Mouse (Mus musculus): ENCODE results near the gene Krtap5-4.
"Not testable (repeated sequence)": the region's sequence is repeated elsewhere in the genome, so short reads cannot be mapped to it uniquely, and the experiment has no call there.

Gene Krtap5-4

DNA sequence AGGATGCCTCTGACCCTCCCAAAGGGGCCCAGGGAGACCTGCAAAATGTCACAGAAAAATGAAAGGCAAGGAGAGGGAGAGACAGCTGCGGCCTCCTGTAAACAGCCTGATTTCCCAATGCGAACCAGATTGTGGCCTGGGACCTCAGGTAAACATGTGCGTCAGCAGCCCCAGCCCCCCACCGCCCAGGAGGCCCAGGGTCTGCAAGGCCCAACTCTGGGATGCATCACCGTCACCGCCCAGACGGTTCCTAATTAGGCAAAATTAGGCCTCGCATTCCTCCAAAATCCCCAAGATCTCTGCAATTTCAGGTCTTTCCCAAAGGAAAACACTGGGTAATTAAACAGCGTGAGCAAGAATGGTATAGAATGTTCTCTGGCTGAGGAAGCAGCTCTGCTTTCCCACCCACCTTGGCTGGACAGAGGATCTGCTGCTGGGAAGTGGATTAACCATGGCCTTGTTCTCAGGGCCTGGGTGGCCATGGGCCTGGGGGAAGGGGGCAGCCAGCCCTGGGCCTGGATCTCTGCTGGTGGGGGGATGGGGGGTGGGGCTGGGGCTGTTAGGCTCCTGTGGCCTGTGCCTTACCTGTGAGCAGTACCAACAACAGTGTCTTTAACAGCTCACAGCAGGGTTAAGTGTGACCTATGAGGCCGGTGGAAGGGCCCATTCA, 18.4 kb downstream of the Krtap5-4 start:
- not testable (repeated sequence) for DNase-seq (ENCODE audit: low spot score in 2 of 2)

DNA sequence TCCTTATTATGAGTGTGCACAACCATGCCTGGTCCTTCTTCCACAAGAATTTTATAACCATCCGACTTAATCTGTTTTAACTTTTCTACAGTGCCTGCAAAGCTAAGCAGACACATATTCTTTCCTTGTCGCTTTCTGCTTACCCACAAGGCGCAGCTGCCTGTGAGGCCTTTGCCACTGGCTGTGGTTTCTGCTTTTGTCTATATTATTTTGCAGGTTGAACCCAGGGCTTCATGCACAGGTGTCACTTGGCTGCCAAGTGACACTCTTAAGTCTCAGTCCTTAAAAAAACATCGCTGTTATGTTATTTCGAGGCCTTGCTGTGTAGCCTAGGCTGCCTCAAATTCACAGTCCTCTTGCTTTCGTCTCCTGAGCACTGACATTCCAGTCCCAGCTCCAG, 19.3 kb downstream of the Krtap5-4 start:
- no peak for DNase-seq (ENCODE audit: low spot score in 2 of 2)

DNA sequence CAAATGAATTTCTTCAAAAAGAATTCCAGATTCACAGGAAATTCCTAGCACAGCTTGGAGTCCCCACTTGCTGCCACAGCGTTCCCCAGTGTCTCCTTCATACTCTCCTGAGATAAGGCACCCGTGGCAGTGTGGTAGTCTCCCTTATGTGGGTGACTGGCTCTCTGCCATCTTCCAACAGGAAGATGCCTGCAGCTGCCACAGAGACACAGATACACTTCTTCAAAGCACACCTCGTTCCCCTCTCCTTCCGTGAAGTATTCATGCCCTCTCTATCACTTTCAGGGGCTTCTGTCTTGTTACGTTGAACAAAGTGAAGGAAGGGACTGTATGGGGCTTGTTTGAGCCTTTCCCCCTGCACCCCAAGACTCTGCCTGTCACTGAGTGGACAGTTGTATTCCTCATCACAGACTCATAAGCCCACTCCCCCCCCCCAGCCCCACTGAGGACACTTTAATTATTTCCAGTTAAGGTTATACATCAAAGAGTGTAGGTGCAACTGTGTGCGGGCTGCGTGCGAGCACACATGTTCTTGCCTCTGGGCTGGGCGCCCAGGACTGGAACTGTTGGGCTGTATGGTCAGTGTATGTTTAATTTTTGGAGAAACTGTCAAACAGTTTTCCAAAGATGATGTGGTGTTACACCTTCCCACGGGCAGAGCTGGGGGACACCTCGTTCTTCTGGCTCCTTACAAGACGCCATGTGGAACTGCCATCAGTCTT, 20.2 kb downstream of the Krtap5-4 start:
- no peak for DNase-seq (ENCODE audit: low spot score in 2 of 2)

DNA sequence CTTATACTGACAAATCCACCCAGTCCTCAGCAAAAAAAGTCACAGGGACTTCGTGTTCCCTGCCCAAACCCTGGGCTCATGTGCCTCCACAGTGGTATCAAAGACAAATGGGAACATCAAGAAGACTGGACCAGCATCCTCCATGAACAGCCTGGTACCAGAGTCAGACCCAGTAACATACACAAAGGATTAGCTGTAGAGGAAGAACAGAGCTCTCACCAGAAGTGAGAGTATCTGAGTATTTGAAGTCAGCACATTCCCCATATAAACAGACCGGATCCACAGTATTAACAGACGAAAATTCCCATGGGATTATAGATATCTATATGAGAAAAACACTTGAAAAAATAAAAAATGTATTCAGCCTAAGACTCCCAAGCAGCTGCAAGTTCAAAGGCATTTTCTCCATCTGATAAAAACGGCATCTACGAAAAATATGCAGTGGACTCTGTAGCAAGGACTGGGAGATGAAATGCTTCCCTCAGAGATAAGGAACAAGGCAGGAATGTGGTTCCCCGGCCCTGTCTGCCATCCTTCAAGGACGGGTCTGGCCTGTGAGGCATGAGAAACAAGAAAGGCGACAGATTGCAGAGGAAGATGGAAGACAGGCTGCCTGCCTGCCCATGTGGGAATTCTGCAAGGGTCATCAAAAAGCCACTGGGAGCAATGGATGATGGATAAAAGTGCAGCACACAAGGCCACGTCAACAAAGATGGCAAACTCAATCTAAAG, 23.5 kb downstream of the Krtap5-4 start:
- no peak for DNase-seq (ENCODE audit: low spot score in 2 of 2)

DNA sequence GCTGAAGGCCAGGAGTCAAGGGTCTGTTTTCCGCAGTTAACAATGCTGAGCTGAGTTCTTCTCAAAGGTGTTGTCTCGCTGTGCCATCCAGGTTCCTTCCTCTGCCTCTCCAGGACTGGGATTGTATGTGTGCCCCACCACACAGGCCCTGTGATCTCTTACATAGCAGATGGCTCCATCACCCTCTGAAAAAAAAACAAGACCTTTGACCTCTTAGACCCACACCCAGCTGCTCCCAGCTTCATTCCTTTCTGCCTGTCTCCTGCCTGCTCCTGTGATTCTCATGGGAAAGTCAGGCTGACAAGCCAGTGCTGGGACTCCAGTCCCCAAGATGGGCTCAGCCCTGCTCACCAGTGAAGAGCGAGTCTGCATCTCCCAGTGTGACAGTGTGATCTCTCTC, 25.2 kb downstream of the Krtap5-4 start:
- DNase-seq (ENCODE audit: low spot score in 2 of 2) = no peak

DNA sequence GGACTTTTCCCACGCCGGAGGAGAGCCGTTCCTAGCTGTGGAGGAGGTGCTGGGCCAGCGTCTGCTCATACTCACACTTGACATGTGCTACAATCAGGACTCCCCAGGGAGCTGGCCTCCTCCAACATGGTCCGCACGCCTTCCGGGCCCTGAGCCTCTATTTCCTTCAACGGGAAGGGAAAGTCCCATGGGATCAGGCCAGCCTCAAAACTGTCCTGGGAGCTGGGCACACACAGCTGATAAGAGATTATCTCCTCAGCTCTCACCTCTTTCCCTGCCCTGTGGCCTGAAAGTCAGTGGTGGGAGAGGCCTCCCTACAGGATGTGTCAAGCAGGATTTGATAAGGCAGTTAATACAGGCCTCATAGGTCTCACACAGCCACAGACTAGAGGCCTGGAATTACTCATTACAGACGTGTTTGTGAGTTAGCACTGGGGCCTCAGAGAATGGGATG, 26.9 kb downstream of the Krtap5-4 start:
- no peak for DNase-seq (ENCODE audit: low spot score in 2 of 2)

DNA sequence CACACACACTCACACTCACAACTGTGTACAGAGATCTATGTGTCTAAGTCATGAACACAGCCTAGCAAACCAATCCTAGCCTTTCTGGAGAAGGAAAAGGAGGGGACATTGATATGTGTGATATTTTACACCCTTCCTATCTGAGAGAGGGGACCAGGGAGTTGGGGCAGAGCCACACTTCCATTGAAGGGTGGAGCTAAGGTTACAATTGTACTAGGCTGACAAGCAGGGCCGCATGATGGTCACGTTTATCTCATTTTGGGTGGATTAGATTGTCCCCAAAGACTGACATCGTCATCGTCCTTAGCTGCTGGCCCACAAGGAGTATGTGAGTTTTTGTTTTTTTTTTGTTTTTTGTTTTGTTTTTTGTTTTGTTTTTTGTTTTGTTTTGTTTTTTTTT, 27.9 kb downstream of the Krtap5-4 start:
- no peak for DNase-seq (ENCODE audit: low spot score in 2 of 2)

DNA sequence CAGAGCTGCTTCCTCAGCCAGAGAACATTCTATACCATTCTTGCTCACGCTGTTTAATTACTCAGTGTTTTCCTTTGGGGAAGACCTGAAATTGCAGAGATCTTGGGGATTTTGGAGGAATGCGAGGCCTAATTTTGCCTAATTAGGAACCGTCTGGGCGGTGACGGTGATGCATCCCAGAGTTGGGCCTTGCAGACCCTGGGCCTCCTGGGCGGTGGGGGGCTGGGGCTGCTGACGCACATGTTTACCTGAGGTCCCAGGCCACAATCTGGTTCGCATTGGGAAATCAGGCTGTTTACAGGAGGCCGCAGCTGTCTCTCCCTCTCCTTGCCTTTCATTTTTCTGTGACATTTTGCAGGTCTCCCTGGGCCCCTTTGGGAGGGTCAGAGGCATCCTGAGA, 29.4 kb downstream of the Krtap5-4 start:
- DNase-seq (ENCODE audit: low spot score in 2 of 2) = not testable (repeated sequence)

DNA sequence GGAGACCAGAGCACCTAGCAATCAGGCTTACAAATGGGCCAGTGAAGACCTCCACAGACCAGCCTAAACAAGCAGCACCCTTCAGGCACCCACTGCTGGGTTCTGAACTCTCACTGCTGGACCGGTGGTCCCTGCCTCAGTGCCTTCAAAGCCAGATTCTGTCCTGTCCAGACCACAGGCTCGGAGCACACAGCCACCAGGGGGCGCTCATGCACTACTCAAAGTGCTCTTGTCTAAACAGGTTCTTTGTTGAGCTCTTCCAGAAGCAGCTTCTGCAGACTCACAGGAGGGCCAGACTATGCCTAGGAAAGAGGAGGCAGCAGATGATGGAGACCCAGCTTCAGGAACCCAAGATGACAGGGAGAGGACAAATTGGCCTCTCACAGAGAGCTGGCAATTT, 30.9 kb downstream of the Krtap5-4 start:
- peak; percentile 73 to 90 for DNase-seq (ENCODE audit: low spot score in 2 of 2)

DNA sequence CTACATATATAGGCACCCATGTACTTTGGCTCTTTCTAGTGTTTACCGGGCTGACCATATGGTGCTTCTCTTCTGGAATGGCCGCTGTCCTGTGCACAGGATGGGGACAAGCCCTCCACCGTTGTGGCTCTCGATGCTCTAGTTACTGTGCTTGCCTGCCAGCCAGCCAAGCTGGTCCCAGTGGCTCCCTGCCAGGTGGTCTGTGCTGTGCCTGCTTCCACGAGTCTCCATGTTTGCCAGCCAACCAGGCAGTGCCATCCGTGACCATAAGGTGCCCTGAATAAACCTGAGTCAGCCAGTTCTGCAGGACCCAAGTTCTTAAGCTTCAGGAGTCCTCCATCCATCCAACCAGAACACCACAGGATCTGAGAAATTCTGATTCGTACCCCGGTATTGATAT, 31.8 kb downstream of the Krtap5-4 start:
- no peak for DNase-seq (ENCODE audit: low spot score in 2 of 2)

DNA sequence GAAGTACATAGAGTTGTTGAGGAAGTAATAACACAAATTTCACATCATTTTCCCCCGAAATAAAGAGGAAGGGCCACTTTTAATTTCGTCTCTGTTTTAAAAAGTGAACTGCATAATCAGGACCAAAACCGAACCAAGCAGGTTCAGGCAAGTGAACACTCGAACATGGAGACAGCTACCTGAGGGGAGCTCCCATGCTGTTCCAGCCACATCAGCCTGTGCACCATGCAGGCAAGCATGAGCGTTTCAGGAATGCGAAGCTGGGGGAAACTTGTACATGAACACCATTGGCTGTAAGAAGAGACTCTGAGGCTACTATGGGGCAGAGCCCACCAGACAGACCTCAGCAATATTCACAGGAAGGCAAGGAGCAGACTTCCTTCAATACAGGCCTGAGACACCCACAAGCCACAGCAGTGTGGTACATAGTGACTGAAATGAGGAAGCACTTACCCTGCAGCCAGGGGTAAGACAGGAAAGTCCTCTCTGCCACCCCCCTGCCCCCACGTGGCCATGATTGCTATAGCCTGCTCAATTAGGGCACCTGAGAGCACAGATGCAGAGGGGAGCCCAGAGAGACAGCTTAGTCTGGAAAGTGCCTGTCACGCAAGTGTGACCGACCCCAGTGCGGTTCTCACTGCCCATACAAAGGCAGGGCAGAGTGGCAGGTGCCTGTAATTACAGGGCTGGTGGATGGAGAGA, 37.1 kb downstream of the Krtap5-4 start:
- no peak for DNase-seq (ENCODE audit: low spot score in 2 of 2)

DNA sequence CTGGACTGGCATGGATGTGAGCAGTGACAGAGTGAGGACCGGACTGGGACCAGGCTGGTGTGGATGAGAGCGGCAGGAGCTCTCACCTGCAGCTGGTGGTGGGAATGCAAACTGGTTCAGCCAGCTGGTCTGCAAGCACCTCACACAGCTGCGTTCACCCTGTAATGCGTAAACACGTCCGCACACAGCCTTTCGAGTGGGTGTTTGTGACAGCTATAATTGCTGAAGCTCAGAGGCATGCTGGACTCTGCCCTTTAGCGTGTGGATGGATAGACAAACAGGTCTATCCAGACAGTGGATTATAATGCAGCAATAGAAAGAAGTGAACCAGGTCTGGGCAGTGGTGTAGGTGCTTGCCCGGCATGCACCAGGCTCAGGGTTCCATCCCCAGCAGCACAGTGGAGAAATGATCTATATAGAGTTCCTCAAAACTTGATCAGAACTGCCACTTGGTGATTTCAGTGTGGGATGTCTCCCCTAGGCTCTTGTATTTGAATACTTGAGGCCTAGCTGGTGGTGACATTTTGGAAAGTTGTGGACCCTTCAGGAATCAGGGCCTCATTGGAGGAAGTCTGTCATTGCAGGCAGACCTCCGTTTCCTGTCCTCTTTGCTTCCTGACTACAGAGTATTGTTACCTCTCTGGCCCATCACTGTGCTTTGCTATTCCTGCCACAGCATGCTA, 38.4 kb downstream of the Krtap5-4 start:
- DNase-seq (ENCODE audit: low spot score in 2 of 2) = peak; percentile 32 to 37

DNA sequence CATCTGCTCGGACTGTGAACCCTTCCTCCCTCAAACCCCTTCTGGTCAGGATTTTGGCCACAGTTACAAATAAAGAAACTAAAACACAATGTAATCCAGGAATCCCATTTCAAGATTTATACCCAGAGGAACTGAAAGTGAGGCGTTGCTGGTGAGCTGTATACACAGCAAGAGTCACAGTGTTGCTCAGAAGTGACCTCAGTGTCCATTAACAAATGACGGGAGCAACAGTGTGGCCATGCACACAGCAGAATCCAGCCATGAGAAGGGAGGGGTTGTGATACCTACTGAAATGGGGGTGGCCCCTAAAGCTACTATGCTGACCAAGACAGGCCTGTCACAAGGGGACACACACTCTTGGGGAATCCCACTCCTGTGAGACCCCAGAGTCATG, 38.9 kb downstream of the Krtap5-4 start:
- DNase-seq (ENCODE audit: low spot score in 2 of 2) = no peak

DNA sequence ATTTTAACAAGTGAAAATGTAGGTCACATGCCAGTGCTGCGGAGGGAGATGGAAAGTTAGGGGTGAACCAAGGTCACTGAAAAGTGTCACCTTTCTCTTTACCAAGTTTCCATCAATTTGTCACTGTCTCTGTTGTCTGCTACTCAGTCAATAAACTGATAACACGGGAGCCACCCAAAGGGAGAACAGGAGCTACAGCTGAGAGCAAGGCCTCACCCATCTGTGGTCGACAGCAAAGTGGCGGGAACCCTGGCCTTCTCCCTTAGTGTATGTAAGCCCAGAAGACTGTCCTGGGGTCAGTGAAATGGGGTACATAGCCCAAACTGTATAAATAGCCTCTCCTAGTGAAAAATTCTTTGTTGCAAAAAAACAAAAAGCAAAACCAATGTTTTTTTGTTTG, 44.2 kb downstream of the Krtap5-4 start:
- DNase-seq (ENCODE audit: low spot score in 2 of 2) = no peak

DNA sequence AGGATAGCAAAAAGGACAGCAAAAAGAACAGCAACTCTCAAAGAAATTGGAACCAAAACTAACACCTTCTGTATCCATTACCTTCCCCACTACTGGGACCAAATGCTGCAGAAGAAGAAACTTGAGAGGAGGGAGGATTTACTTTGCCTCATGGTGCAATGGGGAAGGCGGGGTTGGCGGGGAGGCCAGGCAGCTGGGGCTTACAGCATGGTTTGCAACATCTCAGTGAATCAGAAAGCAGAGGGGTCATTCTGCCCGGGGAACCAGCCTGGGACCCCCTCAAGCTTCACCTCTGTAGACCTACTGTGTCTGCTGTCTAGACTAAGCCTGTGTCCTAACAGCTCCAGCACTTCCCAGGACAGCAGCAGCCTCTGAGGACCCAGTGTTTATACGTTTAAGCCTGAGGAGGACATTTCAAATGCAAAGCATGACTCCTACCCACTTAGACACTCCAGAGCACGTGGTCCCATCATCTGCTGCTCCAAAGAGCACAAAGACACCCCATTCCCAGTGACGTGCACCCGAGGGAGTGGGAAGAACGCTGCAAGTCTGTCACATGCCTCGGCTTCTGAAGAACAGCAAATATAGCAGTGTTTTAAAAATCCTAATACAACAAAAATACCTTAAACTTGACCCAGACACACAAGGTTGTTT, 46.1 kb downstream of the Krtap5-4 start:
- no peak for DNase-seq (ENCODE audit: low spot score in 2 of 2)

DNA sequence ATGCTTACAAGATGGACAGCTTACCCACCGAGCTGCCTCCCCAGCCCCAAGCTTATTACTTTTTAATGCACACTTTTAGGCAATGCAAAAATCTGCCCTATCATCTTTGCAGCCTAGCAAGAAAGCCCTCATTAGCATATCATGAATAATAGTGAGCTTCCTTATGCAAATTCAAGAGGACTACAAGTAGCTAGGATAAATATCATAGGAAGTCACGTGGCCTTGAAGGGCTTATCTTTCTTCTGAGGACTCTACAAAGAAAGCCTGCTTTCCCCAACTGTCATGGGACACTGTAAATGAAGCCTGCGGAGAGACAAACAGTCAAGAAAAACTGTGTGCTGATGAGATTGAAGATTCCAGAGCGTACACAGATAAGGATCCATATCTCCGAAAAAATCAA, 48.2 kb downstream of the Krtap5-4 start:
- no peak for DNase-seq (ENCODE audit: low spot score in 2 of 2)

DNA sequence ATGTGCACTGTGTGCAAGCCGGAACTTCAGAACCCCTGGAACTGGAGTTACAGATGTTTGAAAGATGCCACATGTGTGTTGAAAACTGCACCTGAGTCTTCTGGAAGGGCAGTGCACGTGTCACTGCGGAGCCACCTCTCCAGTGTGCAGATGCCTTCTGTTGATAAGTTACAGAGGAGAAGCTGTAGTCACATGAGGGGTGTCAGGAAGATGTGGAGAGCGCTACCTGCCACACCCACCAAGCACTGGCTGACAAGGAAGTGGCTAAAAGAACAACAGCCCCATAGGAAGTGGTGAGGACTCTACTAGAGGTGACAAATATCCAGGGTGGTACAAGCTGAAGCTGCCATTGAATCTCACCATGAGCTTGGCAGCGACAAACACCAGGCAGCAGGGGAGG, 50.5 kb downstream of the Krtap5-4 start:
- DNase-seq (ENCODE audit: low spot score in 2 of 2) = no peak
